Mouse (Mus musculus) regulatory T cell (primary cell): ENCODE results near the gene AC134908.4.

Source experiments
- in situ Hi-C: fragments of 300-600 bp; cut with MboI, MseI; formaldehyde crosslinking; loops from one replicate; pipeline ENCODE4 v1.15.1; 2025; ENCODE audit warnings: high pct_unique_total_duplicates

AC134908.4 gene

DNA sequence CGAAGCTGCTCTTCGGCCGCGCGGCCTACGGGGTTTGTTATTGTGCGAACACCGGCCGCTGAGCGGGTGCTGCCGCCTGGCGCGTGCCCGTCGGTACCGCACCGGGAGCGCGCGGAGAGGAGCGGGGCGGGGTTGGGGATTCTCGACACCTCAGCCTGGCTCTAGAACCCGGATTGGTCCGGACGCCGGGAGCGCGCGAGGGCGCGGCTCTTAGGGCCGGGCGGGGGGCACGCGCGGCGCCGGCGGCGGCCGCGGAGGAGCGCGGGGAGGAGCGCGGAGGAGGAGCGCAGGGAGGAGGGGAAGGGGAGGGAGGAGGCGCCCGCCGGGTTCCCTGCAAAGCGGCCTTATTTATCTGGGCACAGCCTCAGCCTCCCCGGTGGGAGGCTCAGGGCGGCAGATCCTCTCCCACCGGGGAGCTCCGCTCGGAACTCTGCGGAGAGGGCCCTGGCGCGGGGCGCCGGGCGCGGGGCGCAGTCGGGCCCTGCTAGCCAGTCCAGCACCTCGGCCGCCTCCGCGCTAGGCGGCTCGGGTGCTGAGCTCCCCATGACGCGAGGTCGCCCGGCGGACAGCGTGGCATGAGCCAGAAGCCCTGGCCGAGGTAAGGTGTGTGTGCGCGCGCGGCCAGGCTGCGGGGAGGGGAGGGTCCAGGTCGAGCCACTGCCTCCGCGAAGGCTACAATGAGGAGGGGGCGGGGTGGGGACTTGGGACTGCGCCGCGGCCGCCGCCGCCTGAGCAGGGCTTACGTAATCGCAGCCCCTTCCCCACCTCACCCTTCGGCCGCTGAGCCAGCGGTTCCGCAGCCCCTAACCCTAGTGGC, 13.5 kb upstream of the AC134908.4 start, which contains the start of gene Fbxl16:
Gene Fbxl16, plus strand, starts transcription at position 297 of the 817 bp plus-strand sequence.
- in situ Hi-C loops, result loop anchor here (5.0 kb wide), 1 partner anchor 337 kb away; no protein-coding TSS in a partner anchor

DNA sequence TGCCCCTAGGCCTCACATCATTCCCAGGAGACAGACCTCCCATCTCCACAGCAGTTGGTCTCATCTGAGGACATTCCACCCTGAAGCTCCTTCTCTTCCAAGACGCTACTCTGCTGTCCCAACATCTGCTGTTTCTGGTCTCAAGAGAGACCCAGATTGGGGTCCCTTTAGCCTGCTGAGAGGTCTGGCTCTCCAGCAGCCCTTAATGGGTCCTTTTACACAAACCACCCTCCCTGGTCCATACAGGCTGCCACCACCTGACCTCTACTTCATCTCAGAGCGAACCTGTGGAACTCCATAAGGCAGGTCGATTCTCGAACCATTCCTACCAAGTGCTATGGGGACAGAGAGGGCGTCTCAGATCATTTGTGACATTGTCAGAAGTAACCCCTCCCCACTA, 12.6 kb upstream of the AC134908.4 start:
- in situ Hi-C loops, result loop anchor here (5.0 kb wide), 1 partner anchor 336 kb away; no protein-coding TSS in a partner anchor

DNA sequence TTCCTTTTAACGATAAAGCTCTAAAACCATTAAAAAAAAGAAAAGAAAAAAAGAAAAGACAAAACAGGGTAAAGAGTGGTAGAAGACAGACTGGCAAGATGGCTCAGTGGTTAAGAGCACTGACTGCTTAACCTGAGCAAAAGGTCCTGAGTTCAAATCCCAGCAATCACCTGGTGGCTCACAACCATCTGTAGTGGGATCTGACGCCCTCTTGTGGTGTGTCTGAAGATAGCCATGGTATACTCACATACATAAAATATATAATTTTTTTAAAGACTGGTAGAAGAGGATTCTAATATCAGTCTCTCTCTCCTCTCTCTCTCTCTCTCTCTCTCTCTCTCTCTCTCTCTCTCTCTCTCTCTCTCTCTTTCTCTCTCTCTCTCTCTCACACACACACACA, 12.0 kb upstream of the AC134908.4 start:
- in situ Hi-C loops, result loop anchor here (5.0 kb wide), 1 partner anchor 335 kb away; no protein-coding TSS in a partner anchor

DNA sequence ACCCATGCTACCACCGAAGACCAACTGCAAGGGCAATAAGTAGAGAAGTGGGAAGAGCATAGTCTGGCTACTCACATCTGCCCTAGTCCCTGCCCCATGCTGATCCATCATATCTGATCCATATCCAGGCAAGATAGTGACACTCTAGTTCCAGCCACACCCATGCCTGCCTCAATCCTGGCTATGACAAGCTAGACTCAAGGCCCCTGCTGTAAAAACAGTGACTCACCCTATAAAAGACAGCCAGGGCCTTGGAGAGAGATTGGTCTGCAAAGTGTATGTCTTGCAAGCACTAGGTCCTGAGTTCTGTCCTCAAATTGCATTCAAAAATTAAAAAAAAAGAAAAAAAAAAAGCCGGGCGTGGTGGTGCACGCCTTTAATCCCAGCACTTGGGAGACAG, 11.0 kb upstream of the AC134908.4 start:
- in situ Hi-C loops, result loop anchor here (5.0 kb wide), 1 partner anchor 334 kb away; no protein-coding TSS in a partner anchor

DNA sequence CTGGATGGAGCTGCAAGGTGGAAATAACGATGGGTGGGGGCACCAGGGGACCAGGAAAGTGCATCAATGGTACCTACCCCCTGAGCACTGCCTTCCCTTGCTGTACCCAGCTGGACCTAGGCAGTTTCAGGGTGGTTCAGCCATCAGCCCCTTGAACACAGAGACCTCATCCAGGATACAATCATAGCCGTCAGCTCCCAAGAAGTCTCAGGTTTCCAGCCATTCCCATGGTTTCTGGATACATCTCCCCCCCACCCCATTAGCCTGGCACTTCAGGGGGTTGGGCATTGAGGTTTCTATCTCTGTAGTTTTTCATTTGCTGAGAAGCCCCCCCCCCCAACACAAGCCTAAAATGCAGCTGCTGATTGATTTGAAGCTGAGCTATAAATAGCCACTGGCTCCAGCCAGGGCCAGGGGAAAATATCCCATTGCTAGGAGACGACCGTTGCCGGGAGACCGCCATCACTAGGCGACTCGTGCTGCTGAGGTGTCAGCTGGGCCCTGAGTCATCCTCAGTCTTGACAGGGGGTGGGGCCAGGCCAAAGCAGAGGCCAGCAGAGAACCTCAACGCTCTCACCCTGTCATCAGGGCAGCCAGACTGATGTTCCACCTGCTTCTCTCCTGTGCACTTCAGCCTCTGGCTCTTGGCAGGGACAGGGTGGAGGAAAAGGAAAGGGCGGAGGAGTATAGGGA, 7.5 kb upstream of the AC134908.4 start:
- in situ Hi-C loops, result loop anchor here (5.0 kb wide), 2 partner anchors 36 to 66 kb away; partner anchors contain the start of gene Mslnl

DNA sequence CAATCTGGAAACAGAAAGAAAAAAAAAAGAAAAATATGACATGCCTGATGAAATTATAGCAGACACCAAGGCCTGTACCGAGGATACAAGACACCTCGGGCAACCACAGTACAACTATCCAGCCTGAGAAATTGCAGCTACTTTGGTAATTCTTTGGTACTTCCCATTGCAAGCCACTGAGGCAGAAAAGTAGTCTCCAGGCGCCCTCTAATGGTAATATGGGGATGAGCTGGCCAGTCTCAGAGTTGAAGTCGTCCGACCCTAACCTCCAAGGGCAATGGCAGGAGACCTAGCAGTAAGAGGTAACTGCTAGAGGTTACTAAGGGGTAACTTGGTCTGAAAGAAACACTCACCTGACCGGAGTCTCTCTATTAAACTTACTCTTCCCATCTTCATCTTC, 5.6 kb upstream of the AC134908.4 start:
- in situ Hi-C loops, result loop anchor here (5.0 kb wide), 2 partner anchors 34 to 64 kb away; partner anchors contain the start of gene Mslnl

DNA sequence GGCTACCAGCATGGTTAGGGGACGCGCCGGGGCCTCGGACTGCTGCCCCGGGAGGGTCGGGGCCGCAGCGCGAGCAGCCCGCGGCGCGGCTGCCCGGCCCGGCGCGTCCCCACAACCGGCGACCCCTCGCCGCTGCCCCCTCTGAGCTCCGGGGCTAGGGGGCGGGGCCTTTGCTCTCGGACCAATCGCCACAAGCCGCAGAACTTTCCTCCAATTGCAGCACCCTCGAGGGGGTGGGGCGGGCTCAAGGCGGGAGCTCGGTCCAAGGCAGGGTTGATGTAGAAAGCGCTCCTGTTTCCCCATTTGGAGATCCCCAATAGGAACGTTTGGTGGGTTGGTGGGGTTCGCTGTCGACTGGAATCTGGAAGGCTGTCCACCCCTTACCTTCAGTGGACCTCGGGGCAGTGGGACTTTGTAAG, 1.5 kb upstream of the AC134908.4 start, which contains the start of gene Metrn:
Gene Metrn, minus strand, starts transcription at position 186 of the 419 bp plus-strand sequence.
- in situ Hi-C loops, result loop anchor here (10.0 kb wide), 1 partner anchor 222 kb away; the partner anchor contains the start of genes Lmf1 and Sox8

DNA sequence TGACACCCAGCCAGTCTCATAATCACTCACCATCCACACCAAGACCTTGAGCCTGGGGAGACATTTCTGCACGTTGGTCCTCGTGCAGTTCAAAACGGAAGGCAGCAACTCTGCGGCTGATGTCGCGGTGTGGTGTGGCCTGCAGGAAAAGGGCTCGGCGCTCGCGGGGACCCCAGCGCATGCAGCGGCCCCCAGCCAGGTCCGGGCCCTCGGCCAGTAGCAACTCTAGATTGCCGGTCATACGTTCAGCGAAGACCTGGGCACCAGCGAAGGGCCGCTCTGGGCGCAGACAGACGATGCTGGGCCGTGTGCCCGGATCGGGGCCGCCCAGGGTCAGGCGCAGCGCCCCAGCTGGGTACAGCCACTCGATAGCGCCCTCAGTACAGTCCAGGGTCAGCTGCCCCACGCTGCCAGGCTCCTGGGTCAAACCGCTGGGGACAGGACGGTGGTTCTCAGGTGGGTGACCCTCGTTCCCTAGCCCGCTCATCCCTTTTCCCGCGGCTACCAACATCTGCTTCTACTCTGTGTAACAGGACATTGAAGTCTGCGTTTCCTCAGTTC, 832 bp upstream of the AC134908.4 start:
- in situ Hi-C loops, result loop anchor here (10.0 kb wide), 1 partner anchor 221 kb away; the partner anchor contains the start of genes Lmf1 and Sox8

DNA sequence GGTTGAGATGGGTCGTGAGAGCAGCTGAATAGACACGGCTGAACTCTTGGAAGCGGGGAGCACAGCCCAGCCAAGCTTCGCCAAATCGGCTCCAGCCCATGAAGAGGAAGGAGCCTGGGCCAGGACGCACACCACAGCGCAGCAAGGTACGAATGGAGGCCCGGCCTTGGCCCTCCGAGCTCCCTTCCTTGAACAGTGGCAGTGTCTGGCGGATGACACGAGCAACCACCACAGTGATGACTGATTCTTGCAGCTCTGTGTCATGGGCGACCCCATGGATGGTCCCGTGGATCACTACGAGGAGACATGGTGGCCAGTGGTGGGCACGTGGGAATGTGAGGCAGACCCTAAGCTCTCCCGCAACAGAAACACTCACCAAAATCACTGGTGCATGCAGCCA, 461 bp downstream of the AC134908.4 start:
- in situ Hi-C loops, result loop anchor here (10.0 kb wide), 1 partner anchor 220 kb away; the partner anchor contains the start of genes Lmf1 and Sox8

DNA sequence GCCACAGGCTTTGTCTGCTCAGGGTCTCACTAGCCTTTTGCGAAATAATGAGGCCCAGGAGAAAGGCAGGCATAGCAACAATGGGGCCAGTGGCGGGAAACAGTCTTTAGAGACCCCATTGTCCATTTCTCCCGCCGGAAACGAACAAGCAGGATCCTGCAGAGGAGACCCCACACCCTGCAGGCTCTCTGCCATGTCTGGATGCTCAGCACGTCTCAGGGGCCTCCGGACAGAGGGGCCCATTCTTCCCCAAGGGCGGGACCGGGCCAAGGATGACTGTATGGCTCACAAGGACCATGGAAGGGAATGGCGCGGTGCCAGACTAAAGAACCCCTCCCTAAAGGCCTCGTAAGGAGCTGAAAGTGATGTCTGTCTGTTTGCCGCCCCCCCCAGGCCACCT, 1.3 kb downstream of the AC134908.4 start:
- in situ Hi-C loops, result loop anchor here (10.0 kb wide), 1 partner anchor 219 kb away; the partner anchor contains the start of genes Lmf1 and Sox8

DNA sequence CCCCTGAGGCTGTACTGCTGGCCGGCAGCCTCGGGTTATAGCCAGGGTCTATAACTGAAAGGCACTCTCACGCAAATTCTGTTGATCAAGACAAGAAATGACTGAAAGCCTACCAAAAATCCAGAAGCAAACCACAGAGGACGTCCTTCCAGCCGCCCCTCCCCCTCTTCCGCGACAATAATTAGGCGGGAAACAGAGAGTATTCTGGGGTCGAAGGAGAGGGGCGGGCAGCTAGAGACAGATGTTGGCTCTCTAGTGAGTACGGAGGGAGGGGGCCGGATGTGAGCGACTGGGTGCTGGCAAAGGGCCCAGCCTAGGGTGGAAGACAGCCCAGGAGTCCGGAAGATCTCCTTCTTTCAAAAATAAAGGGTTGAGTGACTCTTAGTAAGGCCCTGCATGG, 2.8 kb downstream of the AC134908.4 start, which contains the start of gene Fam173a:
Gene Fam173a, minus strand, starts transcription at position 287 of the 400 bp plus-strand sequence.
- in situ Hi-C loops, result loop anchor here (10.0 kb wide), 1 partner anchor 218 kb away; the partner anchor contains the start of genes Lmf1 and Sox8

DNA sequence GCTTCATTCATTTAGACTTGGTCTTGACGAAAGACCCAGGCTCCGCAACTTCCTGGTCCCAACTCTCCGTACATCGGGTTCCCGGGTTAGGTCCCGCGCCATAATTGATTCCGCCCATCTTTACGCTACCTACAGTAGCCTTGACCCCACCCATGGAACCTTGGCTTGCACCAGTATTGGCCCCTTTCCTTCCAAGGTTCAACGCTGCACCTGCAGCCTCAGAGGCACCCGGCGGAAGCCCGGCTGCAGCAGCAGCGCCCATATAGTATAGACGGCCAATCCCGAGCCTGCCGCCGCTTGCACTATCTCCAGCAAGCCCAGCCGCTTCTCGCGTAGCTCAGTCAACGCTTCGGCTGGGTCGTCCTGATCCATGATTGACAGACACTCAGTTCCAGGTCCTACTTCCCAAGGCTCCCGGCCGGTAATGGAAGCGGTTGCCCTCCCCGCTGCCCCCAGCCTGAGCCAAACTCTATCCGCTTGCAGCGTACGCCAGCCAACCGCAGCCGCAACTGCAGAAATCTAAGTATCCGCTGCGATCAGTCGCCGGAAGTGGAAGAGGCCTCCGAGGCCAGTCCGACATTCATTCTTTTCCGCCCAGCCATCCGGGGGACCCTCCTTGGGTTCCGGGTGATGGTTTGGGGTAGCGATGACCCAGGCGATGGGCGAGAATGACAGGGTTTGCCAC, 3.5 kb downstream of the AC134908.4 start:
- in situ Hi-C loops, result loop anchor here (10.0 kb wide), 1 partner anchor 217 kb away; the partner anchor contains the start of genes Lmf1 and Sox8

DNA sequence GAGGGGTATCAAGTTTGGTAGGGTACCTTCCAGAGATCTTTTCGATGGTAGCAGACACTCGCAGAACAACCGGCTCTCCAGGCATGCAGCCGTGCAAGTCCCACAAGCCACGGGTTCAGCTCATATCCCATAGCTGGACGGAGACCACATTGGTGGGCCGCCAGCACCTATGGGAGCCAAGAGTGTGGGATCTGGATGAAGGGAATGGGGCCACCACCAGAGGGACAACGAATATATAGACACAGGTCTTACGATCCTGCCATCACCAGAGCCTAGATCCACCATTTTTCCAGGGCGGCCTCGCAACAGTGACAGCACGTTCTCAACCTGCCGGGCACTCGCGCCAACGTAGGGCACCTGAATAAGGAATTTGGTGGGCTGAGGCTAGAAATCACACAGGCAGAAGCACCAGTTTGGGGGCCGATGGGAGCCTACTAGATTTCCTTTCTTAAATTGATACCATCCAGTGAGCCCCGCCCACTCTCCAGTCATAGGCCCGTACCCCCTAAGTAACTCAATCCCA, 4.1 kb downstream of the AC134908.4 start:
- in situ Hi-C loops, result loop anchor here (10.0 kb wide), 1 partner anchor 217 kb away; the partner anchor contains the start of genes Lmf1 and Sox8

DNA sequence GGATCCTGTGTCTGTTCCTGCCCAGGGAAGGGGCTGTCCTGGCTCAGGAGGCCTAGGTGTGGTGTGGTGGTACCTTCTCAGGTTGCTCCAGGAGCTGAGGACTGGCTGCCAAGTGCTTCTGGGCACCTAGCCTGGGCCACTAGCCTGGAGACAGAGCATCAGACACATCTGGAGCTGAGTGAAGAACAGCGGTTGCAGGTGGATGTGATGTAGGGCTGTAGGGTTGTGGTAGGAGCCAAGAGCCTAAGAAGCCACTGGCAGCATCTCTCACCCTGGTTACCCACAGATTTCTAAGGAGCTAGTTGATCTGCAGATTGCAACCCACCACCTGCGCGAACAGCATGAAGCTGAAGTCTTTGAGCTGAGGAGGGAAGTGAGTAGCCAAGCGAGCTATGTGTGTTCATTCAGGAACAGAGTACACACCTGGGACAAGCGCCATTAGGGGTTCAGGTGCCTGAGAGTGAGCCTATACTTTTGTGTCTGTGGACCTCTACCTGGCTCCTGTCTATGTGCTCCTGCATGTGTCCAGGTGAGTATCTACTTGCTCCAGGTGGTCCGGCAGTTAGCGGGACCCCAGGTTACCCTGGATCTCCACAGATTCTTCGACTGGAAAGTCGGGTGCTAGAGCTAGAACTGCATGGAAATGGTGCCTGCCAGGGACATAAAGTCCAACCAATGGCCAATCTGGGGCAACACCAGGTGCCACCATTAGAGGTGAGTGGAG, 8.5 kb downstream of the AC134908.4 start:
- in situ Hi-C loops, result no loop called here

DNA sequence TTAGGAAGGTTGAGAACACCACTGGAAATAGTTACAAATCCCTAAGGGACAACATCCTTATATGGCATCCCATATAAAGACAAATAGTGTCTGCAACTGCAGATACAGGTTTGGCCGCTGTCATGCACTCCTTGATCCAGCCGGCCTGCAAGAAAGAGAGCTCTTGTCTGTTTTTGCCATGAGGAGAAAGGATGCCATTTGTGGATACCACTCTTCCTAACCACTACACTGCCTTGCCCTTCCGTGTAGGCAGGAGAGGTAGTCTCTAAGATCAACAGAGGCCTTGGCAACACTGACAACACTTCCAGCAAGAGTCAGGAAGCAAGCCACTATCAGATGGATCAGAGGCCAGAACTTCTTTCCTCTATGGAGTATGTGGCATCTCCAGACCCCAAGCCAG, 9.2 kb downstream of the AC134908.4 start, which contains the start of gene Ccdc78:
Gene Ccdc78, plus strand, starts transcription at position 301 of the 400 bp plus-strand sequence.
- in situ Hi-C loops, result no loop called here

DNA sequence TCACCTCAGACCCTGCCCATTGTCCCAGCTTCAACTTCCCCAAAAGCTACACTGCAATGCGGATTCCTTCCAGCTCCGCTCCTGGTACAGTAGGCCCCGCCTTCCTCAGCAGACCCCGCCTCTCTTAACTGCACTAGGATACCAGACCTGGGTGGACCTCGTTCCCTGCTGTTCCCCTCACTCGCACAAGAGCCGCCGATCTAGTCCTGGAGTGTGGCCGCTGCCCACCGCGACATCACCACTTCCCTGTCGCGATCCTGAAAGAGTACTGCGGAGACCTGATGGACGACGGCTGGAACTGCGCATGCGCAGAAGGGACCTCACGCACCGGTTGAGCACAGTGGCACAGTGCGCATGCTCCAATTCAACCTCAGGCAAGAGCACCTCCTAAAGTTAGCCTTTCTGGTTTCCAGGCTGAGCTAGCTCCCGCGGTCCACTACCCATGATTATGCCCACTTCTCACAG, 10.1 kb downstream of the AC134908.4 start, which contains the start of gene Haghl:
Gene Haghl, minus strand, starts transcription at position 393 of the 465 bp plus-strand sequence.
- in situ Hi-C loops, result no loop called here

DNA sequence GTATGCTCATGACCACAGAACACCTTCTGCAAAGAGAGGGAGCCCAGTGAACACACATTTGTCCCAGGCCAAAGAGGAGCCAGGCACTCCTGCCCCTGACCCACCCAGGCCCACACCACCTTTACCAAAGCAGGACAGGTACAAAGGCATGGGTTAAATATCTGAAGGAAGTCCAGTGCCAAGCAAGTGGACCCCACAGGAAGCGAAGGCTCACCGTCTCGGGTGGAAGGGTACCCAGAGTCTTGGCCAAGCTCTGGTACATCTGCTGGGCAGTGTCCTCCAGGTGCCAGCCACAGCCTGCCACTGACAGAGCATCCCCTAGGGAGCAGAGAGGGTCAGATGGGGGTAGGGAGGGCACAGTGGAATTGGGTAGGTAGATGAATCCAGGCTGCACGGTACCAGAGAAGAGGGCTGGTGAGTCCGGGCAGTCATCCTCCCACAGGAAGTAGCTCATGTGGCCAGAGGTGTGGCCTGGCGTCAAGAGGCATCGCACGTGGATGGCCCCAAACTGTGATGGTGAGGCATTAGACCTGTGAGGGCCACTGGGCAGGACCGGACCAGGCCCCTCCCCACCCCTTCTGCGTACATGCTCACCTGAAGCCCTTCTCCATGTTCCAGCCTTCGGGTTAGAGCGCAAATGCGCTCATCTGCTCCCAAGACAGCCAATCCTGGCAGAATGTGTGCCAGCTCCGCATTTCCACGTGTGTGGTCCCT, 11.4 kb downstream of the AC134908.4 start:
- in situ Hi-C loops, result no loop called here

DNA sequence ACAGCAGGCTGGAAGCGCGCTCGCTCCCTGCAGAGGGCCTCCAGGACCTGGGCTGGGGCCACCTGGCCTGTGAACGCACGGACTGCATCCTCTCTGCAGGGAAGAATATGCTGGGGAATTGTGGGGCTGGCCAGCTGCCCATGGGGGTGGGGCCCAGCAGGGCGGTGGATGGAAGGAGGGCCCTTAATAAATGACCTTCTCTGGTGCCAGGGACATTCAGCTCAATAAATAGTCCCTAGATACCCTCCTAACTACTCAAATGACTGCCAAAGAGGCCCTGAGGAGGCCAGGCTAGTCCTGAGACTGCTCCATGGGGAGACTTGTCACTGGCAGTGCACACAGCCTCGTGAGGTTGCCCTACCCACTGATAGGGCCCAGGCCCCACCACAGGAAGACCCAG, 12.4 kb downstream of the AC134908.4 start:
- in situ Hi-C loops, result no loop called here

DNA sequence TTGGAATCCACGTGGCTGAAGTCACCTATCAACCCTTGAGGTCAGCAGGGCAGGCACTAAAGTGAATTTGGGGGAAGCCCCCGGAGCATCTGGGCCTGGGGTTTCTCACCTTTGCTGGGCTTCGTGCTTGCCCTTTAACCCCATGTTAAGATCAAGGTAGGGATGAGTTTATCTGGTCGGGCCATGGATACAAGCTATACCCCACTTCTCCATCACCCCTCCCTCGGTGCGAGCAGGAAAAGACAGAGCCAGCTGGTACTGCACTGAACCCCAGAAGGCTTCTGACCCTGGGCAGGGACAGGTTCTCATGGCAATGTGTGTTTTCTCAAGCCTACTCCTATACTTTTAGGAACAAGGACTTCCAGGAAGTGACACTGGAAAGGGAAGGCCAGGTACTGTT, 14.1 kb downstream of the AC134908.4 start:
- in situ Hi-C loops, result no loop called here
